Mouse (Mus musculus) yolk sac, embryonic 10.5 days (tissue): Measurements from ENCODE around the gene Ccnjl.

Experiments
- DNase-seq: peaks from one replicate; pipeline ENCODE4 v3.0.0-alpha.2; 2017; ENCODE audit warnings: low spot score

Gene Ccnjl

GRCm38 (mm10) chr11:43626300-43626926 is 97.8 kb downstream of the Ccnjl start:
- peak; percentile 75 for DNase-seq

GRCm38 (mm10) chr11:43626927-43627645 is 98.5 kb downstream of the Ccnjl start:
- no peak for DNase-seq

GRCm38 (mm10) chr11:43631645-43632044 is 103.1 kb downstream of the Ccnjl start:
- DNase-seq = peak; percentile 47

GRCm38 (mm10) chr11:43632566-43632965 is 104.0 kb downstream of the Ccnjl start:
- DNase-seq = peak; percentile 45

GRCm38 (mm10) chr11:43633165-43633564 is 104.6 kb downstream of the Ccnjl start:
- no peak for DNase-seq

GRCm38 (mm10) chr11:43633658-43634401 is 105.2 kb downstream of the Ccnjl start:
- peak; percentile 91 for DNase-seq
